Mouse (Mus musculus) activated CD4-positive, CD25-positive, alpha-beta regulatory T cell, adult 9 weeks (primary cell): ENCODE measurements around the gene Comtd1. TPM values are rescaled to one million over a fixed set of nuclear protein-coding genes. Genes with fewer than 3 reads are reported as not detected.

Source experiments
- polyA plus RNA-seq: library from polyadenylated mRNA; unstranded; fragments of 100-300 nt; shearing (Covaris generic); gene quantifications from one replicate; pipeline ENCODE4 v1.2.1, GENCODE M21; 2017

Comtd1 gene
- 37.0 TPM for polyA plus RNA-seq

DNA sequence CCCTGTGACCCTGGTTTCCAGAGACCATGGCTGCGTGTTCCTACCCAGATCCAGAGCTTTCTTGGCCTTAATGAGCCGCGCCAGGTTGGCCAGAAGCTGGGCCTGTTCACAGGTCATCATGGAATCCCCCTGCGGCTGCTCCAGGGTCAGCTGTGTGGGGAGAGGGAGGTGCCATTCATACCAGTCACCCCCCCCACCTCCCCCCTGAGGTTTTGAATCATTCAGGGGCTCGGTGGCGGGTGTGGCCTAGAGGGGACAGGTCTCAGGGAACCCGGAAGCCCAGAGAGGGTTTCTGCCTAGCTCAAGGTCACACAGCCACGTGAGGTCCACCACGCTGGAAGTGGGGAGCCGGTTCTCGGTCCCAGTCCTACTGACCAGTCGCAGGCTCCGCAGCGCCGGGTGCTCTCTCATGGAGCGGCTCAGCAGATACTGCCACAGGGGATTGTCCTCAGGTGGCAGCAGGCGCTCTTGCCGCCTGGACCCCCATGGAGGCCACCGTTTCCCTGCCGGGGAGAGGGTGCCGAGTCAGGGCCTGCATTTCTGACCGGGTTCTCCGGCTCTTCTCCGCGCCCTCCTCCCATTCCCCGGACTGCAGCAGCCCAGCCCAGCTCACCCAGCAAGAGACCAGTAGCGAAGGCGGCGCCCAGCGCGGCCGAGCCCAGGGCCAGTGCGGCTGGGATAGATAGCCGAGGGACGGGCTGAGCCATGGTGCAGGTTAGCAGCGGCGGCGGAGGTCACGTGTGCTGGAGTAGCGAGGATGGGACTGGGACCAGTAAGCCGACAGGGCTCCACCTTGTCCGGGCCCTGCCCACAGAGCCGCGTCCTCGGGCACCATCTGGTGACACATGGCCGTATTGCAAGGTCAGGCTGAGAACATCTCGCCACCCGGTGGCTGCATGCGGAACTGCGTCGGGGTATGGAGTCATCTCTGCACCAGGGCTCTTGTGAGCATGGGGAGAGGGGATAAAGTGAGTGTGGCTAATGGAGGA lies at the start of gene Comtd1:
TSS of gene Comtd1 (minus strand) at position 812 of the 989 bp plus-strand sequence.

GRCm38 (mm10) chr14:21824938-21825337 lies 23.8 kb downstream of the Comtd1 start, which contains the start of gene Vdac2:
TSS of gene Vdac2 (plus strand) at chr14:21825238.

Other genes starting within 250 kb of the Comtd1 start
- gene Dupd1, start 134.4 kb downstream of the Comtd1 start, polyA plus RNA-seq: not detected
- gene Samd8, start 98.4 kb downstream of the Comtd1 start, polyA plus RNA-seq: 6.2 TPM
- 0.45 TPM for gene Dusp13, start 97.8 kb downstream of the Comtd1 start, polyA plus RNA-seq
- 178 TPM for gene Vdac2, start 23.7 kb downstream of the Comtd1 start, polyA plus RNA-seq
- gene Zfp503, start 140.6 kb upstream of the Comtd1 start, polyA plus RNA-seq: not detected
- 0.51 TPM for gene Lrmda, start 170.7 kb upstream of the Comtd1 start, polyA plus RNA-seq